Mouse (Mus musculus) kidney, embryonic 15.5 days (tissue): ENCODE results near the gene Ift172. TPM values are rescaled to one million over a fixed set of nuclear protein-coding genes. Genes with fewer than 3 reads are reported as not detected.
"Not testable (repeated sequence)": the region's sequence is repeated elsewhere in the genome, so short reads cannot be mapped to it uniquely, and the experiment has no call there.

ENCODE experiments used
- ATAC-seq: fragments of 200-750 bp; cut with Nextera tagmentation; replicated peaks from 2 replicates; pipeline ENCODE4 v1.8.0; 2017; ENCODE audit warnings: moderate TSS enrichment; ENCODE audit not compliant: low FRiP score
- H3K27ac ChIP-seq: fragments of 300-500 bp; sonication (generic); 2 replicates; pipeline ENCODE4 v1.5.1; 2015; ENCODE audit warnings: mild to moderate bottlenecking, inconsistent platforms
- H3K27me3 ChIP-seq: fragments of 300-500 bp; sonication (generic); 2 replicates; pipeline ENCODE4 v1.6.1; 2015; ENCODE audit warnings: inconsistent platforms
- H3K36me3 ChIP-seq: fragments of 300-500 bp; sonication (generic); 2 replicates; pipeline ENCODE4 v1.6.1; 2015; ENCODE audit warnings: inconsistent platforms
- H3K4me1 ChIP-seq: fragments of 300-500 bp; sonication (generic); 2 replicates; pipeline ENCODE4 v1.6.1; 2015; ENCODE audit warnings: inconsistent platforms
- H3K4me2 ChIP-seq: fragments of 300-500 bp; sonication (generic); 2 replicates; pipeline ENCODE4 v1.6.1; 2015; ENCODE audit warnings: moderate library complexity, mild to moderate bottlenecking, inconsistent platforms
- H3K4me3 ChIP-seq: fragments of 300-500 bp; sonication (generic); replicated peaks from 2 replicates; pipeline ENCODE4 v1.5.1; 2015; ENCODE audit warnings: mild to moderate bottlenecking, inconsistent platforms
- H3K9ac ChIP-seq: fragments of 300-500 bp; sonication (generic); 2 replicates; pipeline ENCODE4 v1.6.1; 2015; ENCODE audit warnings: mild to moderate bottlenecking, inconsistent platforms
- H3K9me3 ChIP-seq: fragments of 300-500 bp; sonication (generic); replicated peaks from 2 replicates; pipeline ENCODE4 v1.6.1; 2016; ENCODE audit warnings: inconsistent platforms
- WGBS: fragments of 180-500 bp; shearing (Covaris S2); methylation state at CpG from one replicate; pipeline ENCODE4 v1.1.7; 2015; ENCODE audit warnings: mixed read lengths; 5-methylcytosine and 5-hydroxymethylcytosine counted together
- polyA plus RNA-seq: library from polyadenylated mRNA; unstranded; fragments of >200 nt; fragmentation: Nextera tagmentation; extraction: Ambion mirVana; gene quantifications from 2 replicates; pipeline ENCODE4 v1.2.1, GENCODE M21; 2015

Gene Ift172
- polyA plus RNA-seq, 1 experiment from 2014 or later = 36.9 TPM

- Histone ChIP-seq H3K4me2 (no peak overlapping the region), H3K9ac (no peak overlapping the region), H3K27ac (no peak overlapping the region), H3K9me3 (no peaks in the 10 kb centered on the region), H3K4me3 (no peak overlapping the region), H3K27me3 (no peaks in the 10 kb centered on the region), H3K4me1 (peaks cover 17% of the 10 kb centered on the region), H3K36me3 (no peaks in the 10 kb centered on the region)
- ATAC-seq = no peak
- WGBS = 93% methylated on average over 9 of the region's 9 CpGs
Measured at GRCm38 (mm10) chr5:31222696-31223095, 68.2 kb downstream of the Ift172 start.

DNA sequence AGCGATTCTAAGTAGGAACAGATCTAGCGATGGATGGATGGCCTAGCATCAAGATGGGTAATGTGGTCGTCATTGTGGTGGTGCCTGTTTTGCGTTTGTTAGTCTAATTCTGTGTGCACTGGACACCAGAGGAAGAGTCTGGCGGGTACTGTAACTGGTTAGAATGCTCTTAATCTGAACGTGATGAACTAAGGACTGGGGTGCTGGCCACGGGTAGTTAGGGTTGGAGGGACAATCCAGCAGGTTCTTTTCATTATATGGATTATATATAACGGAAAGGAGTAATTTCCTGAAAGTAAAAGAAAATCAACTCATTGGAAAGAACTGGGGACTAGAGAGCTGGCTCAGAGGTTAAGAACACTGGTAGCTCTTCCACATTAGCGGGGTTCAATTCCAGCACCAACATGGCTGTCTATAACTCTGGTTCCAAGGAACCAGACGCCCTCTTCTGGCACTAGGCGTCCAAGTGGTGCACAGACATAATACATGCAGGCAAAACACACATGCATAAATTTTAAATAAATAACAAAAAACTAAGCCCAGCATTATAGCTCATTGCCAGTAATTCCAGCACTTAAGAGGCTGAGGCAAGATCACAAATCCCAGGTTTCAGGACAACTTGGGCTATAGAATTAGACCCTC is 69.5 kb downstream of the Ift172 start:
- Histone ChIP-seq H3K27me3 (no peaks in the 10 kb centered on the region), H3K4me3 (peak overlapping the region; percentile 99), H3K36me3 (no peaks in the 10 kb centered on the region), H3K4me2 (peak overlapping the region; percentile 84), H3K27ac (peak overlapping the region; percentile 95), H3K4me1 (peaks cover 17% of the 10 kb centered on the region), H3K9ac (peak overlapping the region; percentile 97), H3K9me3 (no peaks in the 10 kb centered on the region)
- ATAC-seq = 0 out of 2 replicates have a peak, but pooled peaks have one; percentile 37
- 13% methylated on average over 11 of the region's 11 CpGs for WGBS

DNA sequence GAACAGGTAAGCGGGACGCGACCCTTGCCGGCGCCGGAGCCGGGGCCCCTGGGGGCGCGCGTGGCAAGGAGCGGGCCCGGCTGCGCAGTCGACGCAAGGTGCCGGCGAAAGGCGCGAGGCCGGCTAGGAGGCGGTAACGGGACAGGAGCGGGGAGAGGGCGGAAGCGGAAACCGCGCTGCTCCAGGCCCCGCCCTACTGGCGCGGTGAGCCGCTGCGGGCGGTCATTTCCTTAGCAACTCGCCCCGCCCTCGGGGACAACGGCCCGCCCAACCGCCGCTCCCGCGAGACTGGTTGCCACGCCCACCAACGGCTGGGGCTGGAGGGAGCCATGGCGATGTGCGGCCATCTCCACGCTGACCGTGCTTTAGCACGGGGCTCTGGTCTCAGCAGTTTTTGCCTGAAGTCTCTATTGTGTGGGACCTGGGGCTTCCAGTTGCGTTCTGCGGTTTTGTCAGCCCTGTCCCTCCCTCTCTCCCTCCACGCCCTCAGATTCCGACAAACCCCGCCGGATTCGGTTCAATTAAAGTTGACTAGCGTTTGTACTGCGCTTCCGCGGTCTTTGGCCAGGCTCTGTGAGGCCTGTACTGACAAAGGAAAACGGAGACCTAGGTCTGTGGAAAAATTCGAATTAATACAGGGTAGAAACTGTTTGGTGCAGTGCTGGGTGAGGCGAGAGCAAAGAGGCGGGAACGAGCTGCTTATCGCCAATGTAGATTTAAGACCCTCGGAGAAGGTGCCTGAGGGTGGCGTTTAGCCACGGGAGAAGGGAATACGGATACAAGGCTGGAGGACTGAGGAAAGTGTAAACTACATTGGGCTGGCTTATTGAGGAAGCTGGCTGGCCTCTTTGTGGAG is 70.2 kb downstream of the Ift172 start, which contains the start of gene Ppm1g:
TSS of gene Ppm1g (minus strand) at position 240 of the 856 bp plus-strand sequence.
- H3K4me3 ChIP-seq = peak within 1 kb of the TSS; percentile 99
- peaks cover 17% of the 10 kb centered on the region for H3K4me1 ChIP-seq
- H3K27ac ChIP-seq = peak within 1 kb of the TSS; percentile 95
- ATAC-seq = peak; percentile 96
- peak within 1 kb of the TSS; percentile 97 for H3K9ac ChIP-seq
- under 1% methylated on average over 70 of the region's 70 CpGs for WGBS
- peak within 1 kb of the TSS; percentile 84 for H3K4me2 ChIP-seq
- H3K36me3 ChIP-seq = no peaks in the 10 kb centered on the region
- no peaks in the 10 kb centered on the region for H3K27me3 ChIP-seq
- no peaks in the 10 kb centered on the region for H3K9me3 ChIP-seq

- peak overlapping the region; percentile 97 for H3K9ac ChIP-seq
- H3K27me3 ChIP-seq = no peaks in the 10 kb centered on the region
- ATAC-seq = peak; percentile 75
- H3K27ac ChIP-seq = peak overlapping the region; percentile 95
- no peaks in the 10 kb centered on the region for H3K36me3 ChIP-seq
- peak overlapping the region; percentile 99 for H3K4me3 ChIP-seq
- H3K9me3 ChIP-seq = no peaks in the 10 kb centered on the region
- peaks cover 17% of the 10 kb centered on the region for H3K4me1 ChIP-seq
- peak overlapping the region; percentile 84 for H3K4me2 ChIP-seq
- under 1% methylated on average over 40 of the region's 40 CpGs for WGBS
Measured at GRCm38 (mm10) chr5:31219911-31220447, 70.9 kb downstream of the Ift172 start.

DNA sequence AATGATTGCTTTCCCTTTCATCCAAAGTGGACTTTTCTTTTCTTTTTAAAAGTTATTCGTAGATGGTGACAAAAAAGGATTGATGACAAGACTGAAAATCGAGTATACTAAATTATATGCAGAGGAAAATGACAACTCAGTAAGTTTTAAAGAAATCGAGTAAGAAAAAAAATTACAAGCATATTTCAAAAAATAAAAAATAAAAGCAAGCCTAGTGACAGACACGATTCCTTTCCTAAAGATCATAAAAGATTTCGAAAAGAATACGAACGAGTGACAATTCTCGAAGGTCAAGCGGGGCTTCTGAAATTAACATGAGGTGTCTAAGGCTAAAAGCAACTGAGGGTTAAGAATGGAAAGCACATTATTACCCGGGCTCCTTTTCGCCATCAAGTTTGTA is 71.4 kb downstream of the Ift172 start:
- 1% methylated on average over 11 of the region's 11 CpGs for WGBS
- Histone ChIP-seq H3K36me3 (no peaks in the 10 kb centered on the region), H3K4me1 (peaks cover 17% of the 10 kb centered on the region), H3K9ac (peak overlapping the region; percentile 97), H3K9me3 (no peaks in the 10 kb centered on the region), H3K27me3 (no peaks in the 10 kb centered on the region), H3K4me3 (peak overlapping the region; percentile 99), H3K4me2 (peak overlapping the region; percentile 84), H3K27ac (peak overlapping the region; percentile 95)
- no peak for ATAC-seq

- Histone ChIP-seq H3K9me3 (no peaks in the 10 kb centered on the region), H3K4me3 (peak overlapping the region; percentile 99), H3K4me2 (peak overlapping the region; percentile 84), H3K27ac (no peak overlapping the region), H3K36me3 (no peaks in the 10 kb centered on the region), H3K27me3 (no peaks in the 10 kb centered on the region), H3K4me1 (peaks cover 17% of the 10 kb centered on the region), H3K9ac (0 out of 2 replicates have a peak overlapping the region, but pooled peaks have one; percentile 31)
- 5% methylated on average over 2 of the region's 2 CpGs for WGBS
- no peak for ATAC-seq
Measured at GRCm38 (mm10) chr5:31219070-31219469, 71.8 kb downstream of the Ift172 start.

GRCm38 (mm10) chr5:31218294-31218693 is 72.6 kb downstream of the Ift172 start:
- no peak overlapping the region for H3K27ac ChIP-seq
- 59% methylated on average over 7 of the region's 7 CpGs for WGBS
- H3K36me3 ChIP-seq = no peaks in the 10 kb centered on the region
- H3K27me3 ChIP-seq = no peaks in the 10 kb centered on the region
- H3K4me2 ChIP-seq = no peak overlapping the region
- ATAC-seq = no peak
- H3K9me3 ChIP-seq = no peaks in the 10 kb centered on the region
- H3K4me3 ChIP-seq = no peak overlapping the region
- H3K9ac ChIP-seq = no peak overlapping the region
- peaks cover 17% of the 10 kb centered on the region for H3K4me1 ChIP-seq

- not testable (repeated sequence) for H3K27me3 ChIP-seq, H3K36me3 ChIP-seq, ATAC-seq, H3K27ac ChIP-seq, H3K4me3 ChIP-seq, H3K9ac ChIP-seq, H3K9me3 ChIP-seq, H3K4me2 ChIP-seq
- peaks cover 16% of the 10 kb centered on the region for H3K4me1 ChIP-seq
- 94% methylated on average over 6 of the region's 6 CpGs for WGBS
Measured at GRCm38 (mm10) chr5:31216554-31216953, 74.4 kb downstream of the Ift172 start.

DNA sequence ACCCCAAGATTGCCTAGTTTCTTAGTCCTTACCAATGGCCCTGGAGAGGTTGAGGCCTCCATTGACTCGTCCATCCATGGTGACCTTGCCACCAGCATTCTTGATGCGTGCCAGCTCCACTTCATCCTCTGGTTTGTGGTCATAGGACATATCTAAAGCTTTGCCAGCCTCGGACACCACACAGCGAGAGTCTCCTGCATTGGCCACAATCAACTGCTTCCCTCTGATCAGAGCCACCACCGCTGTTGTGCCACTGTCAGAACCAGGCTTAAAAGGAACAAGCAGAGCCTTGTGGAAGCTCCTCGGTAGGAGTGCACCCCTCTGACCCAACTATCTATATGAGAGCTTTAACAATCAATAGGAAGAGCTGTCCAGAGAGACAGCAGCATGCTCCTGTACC is 86.5 kb downstream of the Ift172 start:
- H3K27me3 ChIP-seq = no peaks in the 10 kb centered on the region
- no peak overlapping the region for H3K4me3 ChIP-seq
- 91% methylated on average over 6 of the region's 6 CpGs for WGBS
- peaks cover 4% of the 10 kb centered on the region for H3K9me3 ChIP-seq
- no peak overlapping the region for H3K9ac ChIP-seq
- H3K36me3 ChIP-seq = peaks cover 76% of the 10 kb centered on the region
- H3K27ac ChIP-seq = no peak overlapping the region
- ATAC-seq = no peak
- peaks cover 30% of the 10 kb centered on the region for H3K4me1 ChIP-seq
- H3K4me2 ChIP-seq = no peak overlapping the region

GRCm38 (mm10) chr5:31203866-31204265 is 87.0 kb downstream of the Ift172 start:
- 94% methylated on average over 2 of the region's 2 CpGs for WGBS

More at GRCm38 (mm10) chr5:31203866-31204265, 87.0 kb downstream of the Ift172 start:
- H3K9ac ChIP-seq = no peak overlapping the region
- peaks cover 82% of the 10 kb centered on the region for H3K36me3 ChIP-seq
- no peaks in the 10 kb centered on the region for H3K27me3 ChIP-seq
- no peak overlapping the region for H3K27ac ChIP-seq
- H3K4me2 ChIP-seq = no peak overlapping the region
- H3K4me3 ChIP-seq = no peak overlapping the region
- no peak for ATAC-seq
- peaks cover 4% of the 10 kb centered on the region for H3K9me3 ChIP-seq
- H3K4me1 ChIP-seq = peaks cover 33% of the 10 kb centered on the region
